Mouse (Mus musculus) heart, adult 2 months (tissue): ENCODE data around the gene Capn3.

Experiments used
- CTCF ChIP-seq: fragments of 200-600 bp; IDR thresholded peaks from 2 replicates; pipeline ENCODE4 v1.8.1; 2022; ENCODE audit warnings: antibody characterized with exemption, mild to moderate bottlenecking, moderate library complexity
- EP300 ChIP-seq: fragments of 200-500 bp; IDR thresholded peaks from 2 replicates; pipeline ENCODE4 v1.6.1; 2011; ENCODE audit warnings: low read depth, low read length, control low read depth; ENCODE audit not compliant: insufficient read depth

DNA sequence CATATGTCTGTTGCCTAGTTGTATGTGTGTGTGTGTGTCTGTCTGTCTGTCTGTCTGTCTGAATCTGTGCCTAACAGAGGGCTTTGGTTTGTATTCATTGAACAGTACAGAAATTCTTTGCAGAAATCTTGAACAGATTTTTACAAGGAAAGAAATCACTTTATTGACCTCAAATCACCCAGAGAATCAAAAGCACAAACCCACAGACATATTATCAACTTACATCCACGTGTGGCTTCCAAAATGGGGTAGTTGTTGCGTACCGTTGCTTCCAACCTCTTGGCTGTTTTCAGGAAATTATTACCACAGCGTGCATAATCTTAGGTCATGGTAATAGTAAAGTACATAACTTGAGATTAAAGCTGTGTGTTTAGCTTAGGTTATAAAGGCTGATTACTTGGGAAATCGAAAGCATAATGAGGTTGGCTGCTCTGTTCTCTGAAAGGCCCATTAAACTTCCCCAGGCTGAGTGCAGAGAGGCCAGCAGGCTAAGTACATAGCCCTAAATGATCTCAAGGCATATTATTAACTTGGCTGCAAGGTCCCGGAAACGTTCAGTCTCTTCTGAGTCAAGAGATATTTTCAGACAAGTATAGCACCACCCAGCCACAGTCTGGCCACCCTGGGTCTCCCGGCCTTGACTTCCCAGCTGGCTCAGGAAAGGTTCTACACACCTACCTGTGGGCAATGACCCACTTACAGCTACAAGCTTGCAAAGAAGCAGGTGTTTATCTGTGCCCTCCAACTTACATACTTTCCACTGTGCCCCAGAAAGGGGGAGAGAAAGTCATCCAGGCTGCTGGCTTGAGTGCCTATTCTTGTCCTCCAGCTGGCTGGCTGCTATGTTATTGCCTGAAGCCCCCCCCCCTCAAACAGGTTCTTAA, 26.9 kb downstream of the Capn3 start:
- TF ChIP-seq CTCF (no peak), EP300 (no peak)
